Mouse (Mus musculus) forelimb bud, embryonic 11.5 days (tissue): ENCODE results near the gene Ube2dnl2.

Experiments
- DNase-seq: peaks from one replicate; pipeline ENCODE4 v3.0.0-alpha.2; 2012; ENCODE audit warnings: low read depth, low spot score

Gene Ube2dnl2

GRCm38 (mm10) chrX:114907282-114907681 lies at the start of gene Ube2dnl2:
TSS of gene Ube2dnl2 (plus strand) at chrX:114907582.
- DNase-seq, result no peak

DNA sequence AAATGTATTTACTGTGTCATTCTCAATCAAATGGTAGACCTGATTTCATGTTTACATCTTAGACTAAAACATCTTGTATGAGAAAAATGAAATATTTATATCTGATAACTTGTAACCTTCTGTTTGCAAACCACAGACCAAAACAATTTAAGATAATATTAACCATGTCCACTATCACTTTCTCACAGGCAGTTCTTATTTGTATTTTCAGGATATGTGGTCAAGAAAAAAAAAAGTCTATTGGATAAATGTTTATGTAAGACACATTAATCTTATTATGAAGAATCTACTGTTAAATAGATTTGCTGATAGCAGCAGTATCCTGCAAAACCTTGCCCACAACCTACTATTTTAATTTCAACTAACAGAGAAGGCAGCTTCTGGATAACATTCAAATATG lies 11.9 kb upstream of the Ube2dnl2 start:
- no peak for DNase-seq

DNA sequence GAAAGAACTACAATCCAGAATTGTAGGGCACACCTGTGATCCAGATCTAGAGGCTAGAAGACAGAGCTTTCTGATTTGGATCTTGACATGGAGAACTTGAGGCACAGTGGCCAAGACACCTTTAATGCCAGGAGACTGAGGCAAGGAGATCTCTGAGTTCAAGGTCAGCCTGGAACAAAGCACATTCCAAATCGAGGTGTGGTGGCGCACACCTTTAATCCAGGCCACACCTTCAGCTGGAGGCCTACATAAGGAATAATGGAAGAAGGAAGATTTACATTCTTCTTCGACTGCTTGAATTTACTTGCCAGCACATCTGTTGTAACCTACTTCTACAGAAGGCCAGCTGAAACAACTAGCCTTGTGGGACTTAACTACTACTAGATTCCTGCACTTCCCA lies 9.9 kb upstream of the Ube2dnl2 start:
- no peak for DNase-seq

DNA sequence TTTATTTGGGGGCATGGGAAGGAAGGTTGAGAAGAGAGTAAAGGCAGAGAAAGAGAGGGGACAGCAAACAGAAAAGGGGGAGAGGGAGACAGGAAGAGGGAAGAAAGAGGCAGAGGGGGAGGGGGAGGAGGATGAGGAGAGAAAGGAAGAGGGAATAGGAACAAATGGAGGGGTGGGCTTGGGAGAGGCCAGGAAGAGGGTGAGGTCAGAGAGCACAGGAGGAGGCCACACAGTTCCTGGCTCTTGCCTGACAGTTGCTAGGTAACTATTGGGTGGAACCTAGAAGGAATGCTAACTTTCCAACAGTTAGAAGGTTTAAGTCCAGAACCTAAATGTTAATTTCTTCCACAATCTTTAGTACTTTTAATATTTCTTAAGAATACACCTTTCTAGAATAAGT lies 4.0 kb upstream of the Ube2dnl2 start:
- no peak for DNase-seq

DNA sequence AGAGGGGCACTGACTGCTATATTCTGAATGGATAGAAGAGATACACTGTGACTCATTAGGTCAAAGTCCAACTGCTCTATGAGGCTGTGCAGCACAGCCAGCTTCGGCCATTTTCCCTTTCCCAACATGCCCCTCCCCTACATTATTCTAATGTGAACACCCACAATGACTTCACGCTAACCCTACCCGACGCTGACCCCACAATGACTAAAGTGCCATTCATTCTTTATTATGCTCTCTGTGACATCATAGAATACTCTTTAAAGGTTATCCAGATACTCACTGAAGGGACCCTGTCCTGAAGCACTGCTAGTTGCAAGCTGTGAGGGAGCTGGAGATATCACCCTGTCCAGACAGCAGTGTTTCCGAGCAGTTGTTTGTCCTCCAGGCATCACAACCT lies 2.7 kb upstream of the Ube2dnl2 start, which contains the start of gene Ube2dnl1:
TSS of gene Ube2dnl1 (plus strand) at position 301 of the 400 bp plus-strand sequence.
- DNase-seq, result no peak

GRCm38 (mm10) chrX:114955066-114955465 lies 47.7 kb downstream of the Ube2dnl2 start:
- no peak for DNase-seq
